Mouse (Mus musculus) naive thymus-derived CD4-positive, alpha-beta T cell, adult 2 months (primary cell): ENCODE results near the gene Plekha5.

ENCODE experiments used
- DNase-seq: peaks from one replicate; pipeline ENCODE4 v3.0.0-alpha.2; 2011; ENCODE audit warnings: low read depth

The Plekha5 gene

GRCm38 (mm10) chr6:140611893-140612473 is 188.1 kb downstream of the Plekha5 start:
- no peak for DNase-seq

GRCm38 (mm10) chr6:140613822-140614221 is 190.0 kb downstream of the Plekha5 start:
- no peak for DNase-seq

GRCm38 (mm10) chr6:140614711-140615110 is 190.9 kb downstream of the Plekha5 start:
- peak; percentile 78 for DNase-seq

GRCm38 (mm10) chr6:140620531-140621349 is 196.9 kb downstream of the Plekha5 start:
- DNase-seq = peak; percentile 65

- DNase-seq = no peak
These were observed 197.8 kb downstream of the Plekha5 start for GRCm38 (mm10) chr6:140621622-140622021.

- no peak for DNase-seq
These were observed 198.8 kb downstream of the Plekha5 start, which contains the start of gene Aebp2 for GRCm38 (mm10) chr6:140622391-140623225. Aebp2 (plus strand) TSS chr6:140622663.

GRCm38 (mm10) chr6:140623226-140624095 is 199.6 kb downstream of the Plekha5 start:
- DNase-seq = peak; percentile 96

GRCm38 (mm10) chr6:140624096-140625051 is 200.5 kb downstream of the Plekha5 start:
- DNase-seq = peak; percentile 43

- DNase-seq = no peak
These were observed 205.5 kb downstream of the Plekha5 start for GRCm38 (mm10) chr6:140629176-140629859.

- DNase-seq = no peak
These were observed 206.5 kb downstream of the Plekha5 start for GRCm38 (mm10) chr6:140630306-140630705.

GRCm38 (mm10) chr6:140633616-140634015 is 209.8 kb downstream of the Plekha5 start:
- no peak for DNase-seq

- no peak for DNase-seq
These were observed 212.4 kb downstream of the Plekha5 start for GRCm38 (mm10) chr6:140636290-140636689.

GRCm38 (mm10) chr6:140642010-140642409 is 218.2 kb downstream of the Plekha5 start:
- no peak for DNase-seq

GRCm38 (mm10) chr6:140642655-140643054 is 218.8 kb downstream of the Plekha5 start:
- no peak for DNase-seq

- peak; percentile 61 for DNase-seq
These were observed 222.1 kb downstream of the Plekha5 start for GRCm38 (mm10) chr6:140645931-140646330.
